Mouse (Mus musculus): ENCODE results near the gene Ddx4.
A peak's percentile ranks its signal among the peaks of the same experiment; 100 is the strongest.
"Not testable (repeated sequence)": the region's sequence is repeated elsewhere in the genome, so short reads cannot be mapped to it uniquely, and the experiment has no call there.

Ddx4 gene

DNA sequence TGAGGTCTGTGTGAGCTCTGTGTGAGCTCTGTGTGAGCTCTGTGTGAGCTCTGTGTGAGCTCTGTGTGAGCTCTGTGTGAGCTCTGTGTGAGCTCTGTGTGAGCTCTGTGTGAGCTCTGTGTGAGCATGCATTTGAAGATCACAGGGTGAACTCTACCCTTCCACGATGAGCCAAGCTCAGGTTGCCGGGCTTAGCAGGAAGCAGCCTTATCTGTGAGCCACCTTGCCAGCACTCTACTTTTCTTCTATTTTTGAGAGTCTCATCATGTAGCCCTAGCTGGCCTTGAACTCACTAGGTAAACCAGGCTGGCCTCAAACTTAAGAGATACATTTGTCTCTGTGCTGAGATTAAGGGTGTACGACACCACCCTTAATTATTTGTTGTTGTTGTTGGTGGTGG is 15.8 kb downstream of the Ddx4 start:
- DNase-seq (ENCODE audit: low spot score in 2 of 2) = no peak

DNA sequence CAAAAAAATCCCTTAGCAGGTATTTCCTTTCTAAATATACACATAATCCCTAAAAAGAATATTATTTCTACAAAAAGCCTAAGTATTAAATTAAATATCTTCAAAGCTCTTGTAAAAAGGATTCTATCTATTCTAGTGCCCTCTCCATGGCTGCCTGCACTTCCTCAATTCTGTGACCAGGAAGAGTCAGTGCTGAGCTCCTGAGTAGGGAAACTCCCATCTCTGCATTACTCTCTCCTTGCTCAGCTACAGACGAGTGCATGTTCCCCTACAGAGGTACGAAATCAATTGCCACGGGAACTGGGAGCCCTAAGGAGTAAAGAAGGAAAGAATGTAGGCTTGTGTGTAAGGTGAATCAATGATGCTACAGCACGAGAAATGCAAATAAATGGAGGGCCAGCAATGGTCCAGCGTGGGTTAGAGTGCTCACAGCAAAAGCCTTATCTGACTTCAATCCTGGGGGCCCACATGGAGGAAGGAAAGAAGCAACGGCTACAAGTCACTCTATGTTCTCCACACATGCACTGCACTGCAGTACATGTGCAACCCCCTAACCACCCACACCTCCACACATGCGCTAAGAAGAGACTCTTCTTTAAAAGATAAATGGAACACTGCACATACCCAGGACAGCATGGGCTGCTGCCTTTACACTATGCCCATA is 17.0 kb downstream of the Ddx4 start:
- no peak for DNase-seq (ENCODE audit: low spot score in 2 of 2)

DNA sequence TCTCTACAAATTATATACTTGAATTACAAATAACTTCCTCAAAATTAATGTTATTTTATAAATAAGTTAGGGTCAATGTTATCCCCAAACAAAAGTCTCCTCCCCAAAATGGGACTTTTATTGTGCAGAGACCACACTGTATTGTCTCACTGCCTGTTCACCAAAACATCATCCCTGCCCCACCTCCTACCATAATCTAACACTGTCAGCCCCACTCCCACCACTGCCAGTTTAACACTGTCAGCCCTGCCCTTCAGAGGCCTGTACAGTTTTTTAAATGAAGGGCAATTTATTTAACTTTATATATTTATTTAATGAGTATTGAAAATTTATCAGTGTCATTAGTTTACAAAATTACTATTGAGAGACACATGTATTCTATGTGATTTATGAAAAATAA is 26.7 kb downstream of the Ddx4 start:
- DNase-seq (ENCODE audit: low spot score in 2 of 2) = no peak

DNA sequence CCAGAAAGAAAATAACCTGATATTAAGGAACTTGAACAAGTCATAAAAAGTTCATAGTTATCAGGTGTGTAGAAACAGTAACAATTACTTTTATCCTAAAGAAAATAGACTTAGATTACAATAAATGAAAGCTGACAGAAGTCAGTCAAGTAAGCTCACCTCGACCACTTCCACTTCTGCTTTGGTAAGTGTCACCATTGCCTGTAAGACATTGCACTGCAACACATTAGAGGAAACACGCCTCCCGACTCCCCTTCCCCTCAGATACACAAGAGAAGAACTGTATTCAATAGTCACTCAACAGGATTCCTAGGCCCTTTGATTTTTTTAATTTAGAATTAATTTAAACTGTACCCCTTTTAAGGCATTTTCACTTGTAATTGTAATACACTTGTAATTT is 27.7 kb downstream of the Ddx4 start:
- no peak for DNase-seq (ENCODE audit: low spot score in 2 of 2)

DNA sequence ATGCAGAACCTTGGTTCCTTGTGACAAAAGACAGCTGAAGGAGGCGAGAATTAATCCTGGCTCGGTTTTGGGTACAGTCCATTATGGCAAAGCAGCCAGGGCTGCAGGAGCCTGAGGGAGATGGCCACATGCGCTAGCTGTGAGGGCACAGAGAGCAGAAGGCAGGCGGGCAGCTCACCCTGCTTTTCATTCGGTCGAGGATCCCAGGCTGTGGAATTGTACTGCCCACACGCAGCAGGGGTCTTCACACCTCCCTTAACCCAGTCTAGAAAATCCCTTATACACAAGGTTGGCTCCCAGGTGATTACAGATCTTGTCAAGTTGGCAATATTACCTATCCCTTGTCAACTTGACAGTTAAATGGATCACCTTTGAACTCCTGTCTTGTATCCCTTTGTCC is 28.6 kb downstream of the Ddx4 start:
- no peak for DNase-seq (ENCODE audit: low spot score in 2 of 2)

DNA sequence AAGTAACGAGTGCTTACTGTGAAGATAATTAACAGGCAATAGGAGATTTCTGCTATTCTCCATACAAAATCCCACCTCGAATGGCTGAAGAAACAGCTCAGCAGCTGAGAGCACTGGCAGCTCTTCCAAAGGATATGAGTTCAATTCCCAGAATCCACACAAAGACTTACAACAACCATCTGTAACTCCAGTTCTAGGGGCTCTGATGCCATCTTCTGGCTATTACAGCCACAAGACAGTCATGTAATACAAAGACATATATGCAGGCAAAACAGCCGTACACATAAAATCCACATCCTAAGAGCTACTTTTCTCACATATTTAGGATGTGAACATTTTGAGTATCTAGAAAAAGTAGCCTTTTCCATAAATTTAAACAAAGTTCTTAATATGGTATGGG is 30.7 kb downstream of the Ddx4 start:
- DNase-seq (ENCODE audit: low spot score in 2 of 2) = no peak

GRCm38 (mm10) chr13:112608606-112609005 is 43.7 kb downstream of the Ddx4 start:
- DNase-seq (ENCODE audit: low spot score in 2 of 2) = no peak

- no peak for DNase-seq (ENCODE audit: low spot score in 2 of 2)
Observed at GRCm38 (mm10) chr13:112604411-112604810, 47.9 kb downstream of the Ddx4 start.

GRCm38 (mm10) chr13:112603839-112604238 is 48.4 kb downstream of the Ddx4 start:
- DNase-seq (ENCODE audit: low spot score in 2 of 2) = no peak

DNA sequence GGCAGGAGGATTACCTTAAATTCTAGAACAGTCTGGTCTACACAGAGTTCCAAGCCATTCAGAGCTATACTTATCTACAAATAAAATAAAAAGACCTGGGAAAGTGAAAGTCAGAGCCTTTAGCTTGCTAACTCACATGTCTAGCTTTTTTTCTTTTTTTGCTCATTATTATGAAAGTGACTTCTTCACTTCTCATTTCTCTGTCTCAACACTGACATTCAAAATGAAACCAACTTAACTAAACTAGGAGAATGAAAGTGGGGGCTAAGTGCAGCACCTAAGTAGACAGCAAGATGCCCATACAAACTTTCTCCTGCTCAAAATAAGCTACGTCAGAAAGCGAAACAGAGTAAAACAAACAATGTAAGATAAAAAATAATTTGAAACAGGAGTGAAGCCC is 49.7 kb downstream of the Ddx4 start:
- no peak for DNase-seq (ENCODE audit: low spot score in 2 of 2)

DNA sequence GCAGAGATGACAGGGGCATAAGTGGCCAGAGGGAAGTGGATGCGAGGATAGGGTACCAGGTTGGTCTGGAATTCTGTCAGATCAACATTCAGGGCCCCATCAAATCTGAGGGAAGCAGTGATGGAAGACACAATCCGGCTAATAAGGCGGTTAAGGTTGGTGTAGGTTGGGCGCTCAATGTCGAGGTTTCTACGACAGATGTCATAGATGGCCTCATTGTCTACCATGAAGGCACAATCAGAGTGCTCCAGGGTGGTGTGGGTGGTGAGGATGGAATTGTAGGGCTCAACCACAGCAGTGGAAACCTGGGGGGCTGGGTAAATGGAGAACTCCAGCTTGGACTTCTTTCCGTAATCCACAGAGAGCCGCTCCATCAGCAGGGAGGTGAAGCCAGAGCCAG is 58.0 kb downstream of the Ddx4 start, which contains the start of gene Il31ra:
Il31ra (minus strand) TSS at position 101 of the 400 bp plus-strand sequence.
- DNase-seq (ENCODE audit: low spot score in 2 of 2) = not testable (repeated sequence)

GRCm38 (mm10) chr13:112590254-112590653 is 62.0 kb downstream of the Ddx4 start:
- no peak for DNase-seq (ENCODE audit: low spot score in 2 of 2)

- DNase-seq (ENCODE audit: low spot score in 2 of 2) = no peak
Observed at GRCm38 (mm10) chr13:112589625-112590024, 62.6 kb downstream of the Ddx4 start.

- no peak for DNase-seq (ENCODE audit: low spot score in 2 of 2)
Observed at GRCm38 (mm10) chr13:112584556-112585237, 67.6 kb downstream of the Ddx4 start.

- no peak for DNase-seq (ENCODE audit: low spot score in 2 of 2)
Observed at GRCm38 (mm10) chr13:112582291-112582690, 70.0 kb downstream of the Ddx4 start.

DNA sequence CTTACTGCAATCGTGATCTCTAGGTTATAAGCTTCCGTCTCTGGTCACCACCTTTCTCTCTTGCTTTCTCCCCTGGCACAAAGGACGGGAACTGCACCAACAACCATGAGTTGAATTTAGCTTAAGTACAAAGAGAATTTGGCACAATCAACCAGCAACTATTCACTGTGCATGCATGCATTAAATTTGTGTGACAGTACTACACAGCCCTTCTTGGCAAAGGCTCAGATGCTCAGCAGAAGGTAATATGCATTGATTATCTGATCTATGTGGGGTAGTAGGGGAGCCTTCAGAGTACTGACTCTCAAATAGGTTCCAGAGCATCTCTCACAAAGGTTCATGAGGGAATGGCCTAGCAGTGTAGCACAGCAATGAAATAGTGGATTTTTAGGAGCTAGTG is 70.5 kb downstream of the Ddx4 start:
- DNase-seq (ENCODE audit: low spot score in 2 of 2) = no peak

DNA sequence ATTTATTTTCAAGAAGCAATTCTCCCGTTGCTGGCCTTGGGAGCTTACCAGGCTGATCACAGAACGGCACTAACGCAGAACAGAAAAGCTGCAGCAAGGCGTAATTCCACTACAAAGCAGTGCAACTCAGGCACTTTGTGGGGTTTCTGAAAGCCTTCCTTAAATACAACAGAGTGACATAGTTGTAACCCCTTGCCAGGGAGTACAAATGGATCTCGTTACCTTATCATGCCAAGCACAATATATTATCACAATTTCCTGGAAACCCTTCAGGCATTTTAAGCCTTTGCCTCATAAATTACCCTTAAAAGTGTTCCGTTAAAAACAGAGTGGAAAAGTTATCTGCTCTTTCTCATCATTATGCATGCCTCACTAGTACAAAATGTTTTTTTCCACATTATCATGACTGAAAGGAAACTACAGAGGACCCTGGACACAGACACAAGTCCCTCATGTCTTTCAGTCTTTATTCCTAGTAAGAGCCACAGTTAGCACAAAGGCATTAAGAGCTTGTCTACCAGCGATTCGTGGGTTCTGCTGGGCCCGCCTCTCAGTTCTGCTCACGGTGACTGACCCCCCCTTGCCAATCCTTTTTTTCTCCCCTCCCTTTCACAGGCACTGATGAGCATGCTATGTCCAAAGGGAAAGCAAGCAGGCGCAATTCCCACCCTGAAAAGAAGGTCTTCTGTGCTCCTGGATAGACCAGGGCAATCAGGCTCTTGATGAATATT is 71.5 kb downstream of the Ddx4 start:
- DNase-seq (ENCODE audit: low spot score in 2 of 2) = no peak

DNA sequence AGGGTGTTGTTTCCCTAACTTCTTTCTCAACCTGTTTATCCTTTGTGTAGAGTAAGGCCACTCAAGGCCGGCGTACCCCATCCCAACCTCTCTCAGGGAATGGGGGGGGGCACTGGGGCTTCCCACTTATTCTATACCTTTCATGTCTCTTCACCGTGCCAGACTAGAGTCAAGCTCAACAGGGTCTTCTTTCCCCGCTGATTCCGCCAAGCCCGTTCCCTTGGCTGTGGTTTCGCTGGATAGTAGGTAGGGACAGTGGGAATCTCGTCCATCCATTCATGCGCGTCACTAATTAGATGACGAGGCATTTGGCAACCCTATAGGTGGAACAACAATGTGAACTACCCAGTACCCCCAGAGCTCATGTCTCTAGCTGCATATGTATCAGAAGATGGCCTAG is 74.2 kb downstream of the Ddx4 start:
- peak; percentile 100 for DNase-seq (ENCODE audit: low spot score in 2 of 2)

- no peak for DNase-seq (ENCODE audit: low spot score in 2 of 2)
Observed at GRCm38 (mm10) chr13:112573800-112574199, 78.5 kb downstream of the Ddx4 start.

- no peak for DNase-seq (ENCODE audit: low spot score in 2 of 2)
Observed at GRCm38 (mm10) chr13:112570768-112571167, 81.5 kb downstream of the Ddx4 start.

GRCm38 (mm10) chr13:112569606-112570005 is 82.7 kb downstream of the Ddx4 start:
- DNase-seq (ENCODE audit: low spot score in 2 of 2) = no peak

DNA sequence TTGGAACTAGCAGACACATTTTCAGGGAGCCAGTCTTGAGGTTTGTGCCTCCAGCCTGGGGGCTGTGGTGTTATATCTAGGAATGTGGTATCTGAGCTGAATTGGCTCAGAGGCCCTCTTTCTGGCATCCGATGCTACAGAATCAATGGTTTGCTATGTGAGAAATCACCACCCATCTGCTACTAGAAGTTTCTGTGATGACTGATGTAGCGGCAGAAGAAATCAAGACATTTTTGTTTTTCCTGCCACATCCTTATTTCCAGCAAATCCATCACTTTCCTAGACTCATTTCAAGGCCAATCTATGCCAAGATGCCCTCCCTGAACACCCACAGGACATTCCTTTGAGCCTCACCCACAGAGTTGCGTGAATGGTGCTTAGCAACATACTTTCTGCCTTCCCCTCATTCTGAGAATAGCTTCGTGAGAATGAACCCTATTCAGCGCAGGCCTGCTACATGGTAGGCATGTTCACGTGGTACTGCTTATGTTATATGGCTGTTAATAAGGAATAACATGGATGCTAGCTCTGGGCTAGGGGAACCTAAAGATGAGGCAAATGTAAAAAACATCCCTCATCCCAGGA is 91.6 kb downstream of the Ddx4 start:
- DNase-seq (ENCODE audit: low spot score in 2 of 2) = no peak

GRCm38 (mm10) chr13:112556501-112556900 is 95.8 kb downstream of the Ddx4 start:
- DNase-seq (ENCODE audit: low spot score in 2 of 2) = no peak

Data from spleen, postnatal 4 days (tissue).